Mouse (Mus musculus) granulocyte monocyte progenitor cell, adult 5-6 weeks (primary cell): ENCODE data around the gene Zfp39. TPM values are rescaled to one million over a fixed set of nuclear protein-coding genes. Genes with fewer than 3 reads are reported as not detected.
"Not testable (repeated sequence)": the region's sequence is repeated elsewhere in the genome, so short reads cannot be mapped to it uniquely, and the experiment has no call there.

ENCODE experiments used
- ATAC-seq: replicated peaks from 2 replicates; pipeline ENCODE4 v1.8.0; 2016; ENCODE audit warnings: mild to moderate bottlenecking, moderate TSS enrichment, inconsistent platforms; ENCODE audit not compliant: poor library complexity, severe bottlenecking
- total RNA-seq, 2 experiments: library from RNA; stranded (forward) in 1 of 2; stranded (reverse) in 1 of 2; fragments of 200-712, 200-1000 nt in 1 of 2; fragments of >200 nt in 1 of 2; fragmentation: Nextera tagmentation in 1 of 2; gene quantifications; 2 replicates each; pipeline ENCODE4 v1.2.3; 2014 to 2017

The Zfp39 gene
- total RNA-seq, 2 experiments from 2014 or later: 9.5 to 16.7 TPM

DNA sequence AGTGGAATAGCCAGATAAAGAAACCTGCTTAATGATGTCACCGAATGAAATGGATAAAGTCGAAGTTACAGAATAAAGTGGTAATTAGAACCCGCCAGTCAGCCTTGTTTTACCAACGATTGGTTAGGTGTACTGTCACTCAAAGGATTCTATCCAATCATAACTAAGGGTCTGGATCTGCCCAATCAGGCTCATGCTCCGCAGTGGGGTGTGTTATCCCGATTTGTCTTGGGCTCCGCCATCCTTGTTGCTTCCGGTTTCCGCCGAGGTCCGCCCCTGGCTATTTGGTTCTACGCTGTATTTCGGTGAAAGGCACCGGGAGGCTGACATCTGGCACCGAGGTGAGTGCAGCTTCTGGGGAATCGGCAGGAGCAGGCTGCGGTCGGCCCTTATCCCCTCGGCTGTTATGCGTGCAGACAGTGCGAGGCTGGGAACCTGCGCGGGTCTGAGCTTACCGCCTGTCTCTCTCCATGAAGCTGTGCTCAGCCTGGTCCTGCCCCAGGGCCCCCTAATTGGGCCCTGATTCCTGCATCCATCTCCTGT lies 57.0 kb downstream of the Zfp39 start, which contains the start of gene Gm12258:
Gene Gm12258 (plus strand): TSS at position 240 of the 543 bp plus-strand sequence.
- peak; percentile 100 for ATAC-seq

DNA sequence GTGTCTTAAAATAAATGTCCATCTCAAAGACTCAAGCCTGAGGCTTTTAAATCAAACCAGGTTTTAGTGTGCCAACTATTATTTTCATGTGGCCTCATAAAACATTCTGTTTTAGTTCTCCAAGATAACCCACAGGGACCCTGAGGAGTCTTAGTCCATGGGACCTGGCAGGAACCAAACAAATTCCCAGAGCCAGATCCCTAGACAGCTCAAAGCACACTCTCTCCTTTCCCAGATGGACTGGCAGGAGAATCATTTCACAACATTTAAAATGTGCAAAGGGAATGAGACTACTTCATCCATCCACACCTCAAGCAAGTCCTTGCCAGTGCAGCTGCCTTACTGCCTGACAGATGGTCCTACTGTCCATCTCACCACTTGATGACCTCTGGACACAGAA lies 65.1 kb downstream of the Zfp39 start, which contains the start of gene Olfr311:
Gene Olfr311 (plus strand): TSS at position 301 of the 400 bp plus-strand sequence.
- ATAC-seq: not testable (repeated sequence)

Other genes starting within 250 kb of the Zfp39 start
- gene Olfr322, start 245.4 kb downstream of the Zfp39 start, total RNA-seq (2014; fragmentation: Nextera tagmentation): not detected in 2 replicates
- gene Olfr322, start 245.4 kb downstream of the Zfp39 start, total RNA-seq (2017): not detected in 2 replicates
- not detected in 2 replicates for gene Olfr320, start 223.1 kb downstream of the Zfp39 start, total RNA-seq (2014; fragmentation: Nextera tagmentation)
- gene Olfr320, start 223.1 kb downstream of the Zfp39 start, total RNA-seq (2017): not detected in 2 replicates
- gene Olfr319, start 205.1 kb downstream of the Zfp39 start, total RNA-seq (2014; fragmentation: Nextera tagmentation): not detected in 2 replicates
- gene Olfr319, start 205.1 kb downstream of the Zfp39 start, total RNA-seq (2017): not detected in 2 replicates
- not detected in 2 replicates for gene Olfr318, start 180.2 kb downstream of the Zfp39 start, total RNA-seq (2014; fragmentation: Nextera tagmentation)
- gene Olfr318, start 180.2 kb downstream of the Zfp39 start, total RNA-seq (2017): not detected in 2 replicates
- gene Olfr317, start 165.0 kb downstream of the Zfp39 start, total RNA-seq (2014; fragmentation: Nextera tagmentation): not detected in 2 replicates
- gene Olfr317, start 165.0 kb downstream of the Zfp39 start, total RNA-seq (2017): not detected in 2 replicates
- not detected in 2 replicates for gene Olfr316, start 151.5 kb downstream of the Zfp39 start, total RNA-seq (2014; fragmentation: Nextera tagmentation)
- gene Olfr316, start 151.5 kb downstream of the Zfp39 start, total RNA-seq (2017): not detected in 2 replicates
- gene Olfr315, start 131.0 kb downstream of the Zfp39 start, total RNA-seq (2014; fragmentation: Nextera tagmentation): not detected in 2 replicates
- gene Olfr315, start 131.0 kb downstream of the Zfp39 start, total RNA-seq (2017): not detected in 2 replicates
- gene Olfr314, start 121.3 kb downstream of the Zfp39 start, total RNA-seq (2014; fragmentation: Nextera tagmentation): not detected in 2 replicates
- not detected in 2 replicates for gene Olfr314, start 121.3 kb downstream of the Zfp39 start, total RNA-seq (2017)
- gene Fam183b, start 102.3 kb downstream of the Zfp39 start, total RNA-seq (2014; fragmentation: Nextera tagmentation): not detected in 2 replicates
- not detected in 2 replicates for gene Fam183b, start 102.3 kb downstream of the Zfp39 start, total RNA-seq (2017)
- gene Olfr313, start 89.2 kb downstream of the Zfp39 start, total RNA-seq (2014; fragmentation: Nextera tagmentation): not detected in 2 replicates
- not detected in 2 replicates for gene Olfr313, start 89.2 kb downstream of the Zfp39 start, total RNA-seq (2017)
- gene Olfr312, start 75.0 kb downstream of the Zfp39 start, total RNA-seq (2014; fragmentation: Nextera tagmentation): not detected in 2 replicates
- not detected in 2 replicates for gene Olfr312, start 75.0 kb downstream of the Zfp39 start, total RNA-seq (2017)
- not detected in 2 replicates for gene Olfr311, start 65.0 kb downstream of the Zfp39 start, total RNA-seq (2014; fragmentation: Nextera tagmentation)
- gene Olfr311, start 65.0 kb downstream of the Zfp39 start, total RNA-seq (2017): not detected in 2 replicates
- 4.1 and 6.7 TPM in 2 replicates for gene Gm12258, start 57.1 kb downstream of the Zfp39 start, total RNA-seq (2014; fragmentation: Nextera tagmentation)
- 0.67 and 2.3 TPM in 2 replicates for gene Gm12258, start 57.1 kb downstream of the Zfp39 start, total RNA-seq (2017)
- gene 2810021J22Rik, start 37.0 kb downstream of the Zfp39 start, total RNA-seq (2014; fragmentation: Nextera tagmentation): 2.8 and 3.8 TPM in 2 replicates
- gene 2810021J22Rik, start 37.0 kb downstream of the Zfp39 start, total RNA-seq (2017): 2.1 and 2.5 TPM in 2 replicates
- not detected in 2 replicates for gene Btnl10, start 13.7 kb upstream of the Zfp39 start, total RNA-seq (2014; fragmentation: Nextera tagmentation)
- 0.13 TPM in 1 of 2 replicates, not detected in the other for gene Btnl10, start 13.7 kb upstream of the Zfp39 start, total RNA-seq (2017)
- 78.6 and 79.3 TPM in 2 replicates for gene Rnf187, start 34.7 kb upstream of the Zfp39 start, total RNA-seq (2014; fragmentation: Nextera tagmentation)
- gene Rnf187, start 34.7 kb upstream of the Zfp39 start, total RNA-seq (2017): 60.0 and 82.2 TPM in 2 replicates
- not detected in 2 replicates for gene Hist3h2ba, start 44.7 kb upstream of the Zfp39 start, total RNA-seq (2014; fragmentation: Nextera tagmentation)
- 1.5 and 2.3 TPM in 2 replicates for gene Hist3h2ba, start 44.7 kb upstream of the Zfp39 start, total RNA-seq (2017)
- 9.3 and 14.0 TPM in 2 replicates for gene Hist3h2a, start 50.5 kb upstream of the Zfp39 start, total RNA-seq (2014; fragmentation: Nextera tagmentation)
- 234 and 237 TPM in 2 replicates for gene Hist3h2a, start 50.5 kb upstream of the Zfp39 start, total RNA-seq (2017)
- gene Trim17, start 50.5 kb upstream of the Zfp39 start, total RNA-seq (2014; fragmentation: Nextera tagmentation): not detected in 2 replicates
- gene Trim17, start 50.5 kb upstream of the Zfp39 start, total RNA-seq (2017): 0.13 TPM in 1 of 2 replicates, not detected in the other
- 29.0 and 32.3 TPM in 2 replicates for gene Trim11, start 73.9 kb upstream of the Zfp39 start, total RNA-seq (2014; fragmentation: Nextera tagmentation)
- 29.1 and 30.5 TPM in 2 replicates for gene Trim11, start 73.9 kb upstream of the Zfp39 start, total RNA-seq (2017)
- gene Obscn, start 232.2 kb upstream of the Zfp39 start, total RNA-seq (2014; fragmentation: Nextera tagmentation): not detected in 2 replicates
- gene Obscn, start 232.2 kb upstream of the Zfp39 start, total RNA-seq (2017): not detected in 2 replicates